In genomic region chr12:88419912-88420621, GRCm38 (mm10) we compare ENCODE assay signal across 7 mouse cellular contexts. TPM values are rescaled to one million over a fixed set of nuclear protein-coding genes. Genes with fewer than 3 reads are reported as not detected.
A peak's percentile ranks its signal among the peaks of the same experiment; 100 is the strongest.
DNase-seq lines count a peak whose midpoint lies in the region; ATAC-seq lines count a peak whose summit lies in the region.

No protein-coding gene starts in this region.

- no peak for ATAC-seq in liver, embryonic 12.5 days

- no peak overlapping the region for H3K27ac ChIP-seq in liver, embryonic 12.5 days

- H3K27me3 ChIP-seq in liver, embryonic 12.5 days (replicated peaks), result no peaks in the 10 kb centered on the region

- WGBS in liver, embryonic 12.5 days (ENCODE audit: insufficient replicate concordance), result 74% methylated on average over 12 of the region's 12 CpGs

- H3K9me3 ChIP-seq in liver, embryonic 12.5 days (replicated peaks), result no peaks in the 10 kb centered on the region

- H3K36me3 ChIP-seq in liver, embryonic 12.5 days, result no peaks in the 10 kb centered on the region

- no peak overlapping the region for H3K4me2 ChIP-seq in liver, embryonic 12.5 days

- no peak overlapping the region for H3K4me3 ChIP-seq in liver, embryonic 12.5 days

- no peak overlapping the region for H3K9ac ChIP-seq in liver, embryonic 12.5 days

- no peaks in the 10 kb centered on the region for H3K4me1 ChIP-seq in liver, embryonic 12.5 days

- peak; percentile 18 for DNase-seq in liver
- peak; percentile 35 to 47 for DNase-seq in cerebellum, adult 18-20 months
- DNase-seq in forelimb bud, embryonic 11.5 days (ENCODE audit: low read depth, low spot score), result peak; percentile 36
- DNase-seq in kidney, postnatal 36 days, result peak; percentile 8 to 45
- no peak for DNase-seq in thymus, postnatal 0 days (ENCODE audit: low spot score)
- DNase-seq in urinary bladder, adult 2 months (ENCODE audit: low spot score), result no peak

RNA-seq across cellular contexts. Expression of gene Adck1, which starts 59.7 kb away (rescaled TPM):
- 10.6 and 11.3 TPM in 2 replicates for polyA plus RNA-seq in liver, embryonic 12.5 days (2016; fragmentation: Nextera tagmentation; extraction: Ambion mirVana)
- 15.4 and 16.3 TPM in 2 replicates for polyA plus RNA-seq in thymus, postnatal 0 days (2015; fragmentation: Nextera tagmentation; extraction: Ambion mirVana)
- polyA plus RNA-seq in urinary bladder, adult 2 months (2012; rRNA removed), result 19.1 and 22.7 TPM in 2 replicates

Comparison
In these comparisons a context has a peak if more than half of its experiments do, and no peak if none do; other contexts are left out.
1. DNase-seq: peak in liver (single experiment), cerebellum, adult 18-20 months (2 of 2), forelimb bud, embryonic 11.5 days (single experiment) and kidney, postnatal 36 days (2 of 2); none in thymus, postnatal 0 days (single experiment) and urinary bladder, adult 2 months (single experiment).